Mouse (Mus musculus) neural tube, embryonic 10.5 days (tissue): Measurements from ENCODE around the gene Gclc.
A peak's percentile ranks its signal among the peaks of the same experiment; 100 is the strongest.

ENCODE experiments used
- DNase-seq: peaks from one replicate; pipeline ENCODE4 v3.0.0-alpha.2; 2017; ENCODE audit warnings: low spot score; ENCODE audit errors: extremely low spot score

The Gclc gene

GRCm38 (mm10) chr9:77783006-77783405 is 28.7 kb downstream of the Gclc start:
- no peak for DNase-seq

GRCm38 (mm10) chr9:77785466-77785865 is 31.1 kb downstream of the Gclc start:
- DNase-seq: no peak

GRCm38 (mm10) chr9:77787936-77788335 is 33.6 kb downstream of the Gclc start:
- DNase-seq: no peak

- no peak for DNase-seq
These were observed 35.4 kb downstream of the Gclc start for GRCm38 (mm10) chr9:77789615-77790348.

GRCm38 (mm10) chr9:77793838-77794237 is 39.5 kb downstream of the Gclc start:
- DNase-seq: no peak

GRCm38 (mm10) chr9:77802461-77802860 is 48.1 kb downstream of the Gclc start:
- peak; percentile 30 for DNase-seq

GRCm38 (mm10) chr9:77806426-77806825 is 52.1 kb downstream of the Gclc start:
- no peak for DNase-seq

GRCm38 (mm10) chr9:77806842-77807668 is 52.7 kb downstream of the Gclc start:
- DNase-seq: peak; percentile 83

GRCm38 (mm10) chr9:77808481-77808880 is 54.1 kb downstream of the Gclc start:
- no peak for DNase-seq

- no peak for DNase-seq
These were observed 64.5 kb downstream of the Gclc start for GRCm38 (mm10) chr9:77818858-77819257.

- no peak for DNase-seq
These were observed 65.0 kb downstream of the Gclc start for GRCm38 (mm10) chr9:77819318-77819717.

- no peak for DNase-seq
These were observed 66.5 kb downstream of the Gclc start for GRCm38 (mm10) chr9:77820836-77821235.

- DNase-seq: peak; percentile 48
These were observed 71.1 kb downstream of the Gclc start for GRCm38 (mm10) chr9:77825380-77825961.

- DNase-seq: no peak
These were observed 71.9 kb downstream of the Gclc start for GRCm38 (mm10) chr9:77826237-77826636.

GRCm38 (mm10) chr9:77828531-77828965 is 74.2 kb downstream of the Gclc start:
- no peak for DNase-seq

GRCm38 (mm10) chr9:77834259-77834993 is 80.1 kb downstream of the Gclc start:
- DNase-seq: no peak

- no peak for DNase-seq
These were observed 80.8 kb downstream of the Gclc start for GRCm38 (mm10) chr9:77835122-77835521.

- DNase-seq: no peak
These were observed 81.4 kb downstream of the Gclc start for GRCm38 (mm10) chr9:77835756-77836155.

- no peak for DNase-seq
These were observed 84.3 kb downstream of the Gclc start for GRCm38 (mm10) chr9:77838586-77838985.
